Mouse (Mus musculus) neural tube, embryonic 11.5 days (tissue): Measurements from ENCODE around the gene Chek2. TPM values are rescaled to one million over a fixed set of nuclear protein-coding genes. Genes with fewer than 3 reads are reported as not detected.

Source experiments
- ATAC-seq: fragments of 200-750 bp; cut with Nextera tagmentation; 2 replicates; pipeline ENCODE4 v1.8.0; 2017; ENCODE audit warnings: moderate number of reproducible peaks, mild to moderate bottlenecking, moderate TSS enrichment, moderate library complexity; ENCODE audit not compliant: insufficient read depth, low FRiP score, low TSS enrichment
- DNase-seq: peaks from one replicate; pipeline ENCODE4 v3.0.0-alpha.2; 2015; ENCODE audit warnings: low spot score
- H3K27ac ChIP-seq: fragments of 300-500 bp; sonication (generic); 2 replicates; pipeline ENCODE4 v1.5.1; 2014; ENCODE audit warnings: low read depth, mild to moderate bottlenecking, low read length
- H3K27me3 ChIP-seq: fragments of 300-500 bp; sonication (generic); 2 replicates; pipeline ENCODE4 v1.6.1; 2014; ENCODE audit warnings: mild to moderate bottlenecking, low read length, mixed read lengths; ENCODE audit not compliant: control insufficient read depth, insufficient read depth
- H3K36me3 ChIP-seq: fragments of 300-500 bp; sonication (generic); 2 replicates; pipeline ENCODE4 v1.6.1; 2014; ENCODE audit warnings: mild to moderate bottlenecking, low read length, moderate library complexity, mixed read lengths; ENCODE audit not compliant: control insufficient read depth, insufficient read depth
- H3K4me1 ChIP-seq: fragments of 300-500 bp; sonication (generic); 2 replicates; pipeline ENCODE4 v1.6.1; 2014; ENCODE audit warnings: low read length, mixed read lengths; ENCODE audit not compliant: control insufficient read depth, insufficient read depth
- H3K4me2 ChIP-seq: fragments of 300-500 bp; sonication (generic); 2 replicates; pipeline ENCODE4 v1.6.1; 2014; ENCODE audit warnings: low read depth, mild to moderate bottlenecking, moderate library complexity
- H3K4me3 ChIP-seq: fragments of 300-500 bp; sonication (generic); 2 replicates; pipeline ENCODE4 v1.5.1; 2014; ENCODE audit warnings: low read depth, low read length
- H3K9ac ChIP-seq: fragments of 300-500 bp; sonication (generic); 2 replicates; pipeline ENCODE4 v1.6.1; 2014; ENCODE audit warnings: mild to moderate bottlenecking, low read length
- H3K9me3 ChIP-seq: fragments of 300-500 bp; sonication (generic); 2 replicates; pipeline ENCODE4 v1.6.1; 2016; ENCODE audit warnings: low read length; ENCODE audit not compliant: control insufficient read depth
- WGBS: fragments of 180-500 bp; shearing (Covaris S2); extraction: QIAGEN DNeasy Blood & Tissue Kit; methylation state at CpG from one replicate; pipeline ENCODE4 v1.1.7; 2014; 5-methylcytosine and 5-hydroxymethylcytosine counted together
- polyA plus RNA-seq: library from polyadenylated mRNA; unstranded; fragments of >200 nt; fragmentation: Nextera tagmentation; extraction: Ambion mirVana; gene quantifications from 2 replicates; pipeline ENCODE4 v1.2.1, GENCODE M21; 2014

The Chek2 gene
- polyA plus RNA-seq, 1 experiment from 2014 or later: 24.2 TPM

- WGBS: 65% methylated on average over 7 of the region's 7 CpGs
- Histone ChIP-seq H3K4me2 (peak overlapping the region; percentile 66), H3K4me1 (peaks cover 4% of the 10 kb centered on the region; the same call in 1 of the 2 replicates), H3K27me3 (no peaks in the 10 kb centered on the region), H3K27ac (no peak overlapping the region), H3K9ac (peak overlapping the region; percentile 94), H3K36me3 (no peaks in the 10 kb centered on the region), H3K9me3 (no peaks in the 10 kb centered on the region), H3K4me3 (peak overlapping the region; percentile 81)
- DNase-seq: no peak
- ATAC-seq: no peak
Observed at GRCm38 (mm10) chr5:110879042-110879441, 39.3 kb downstream of the Chek2 start.

- 0% methylated on average over 97 of the region's 101 CpGs for WGBS
Observed at GRCm38 (mm10) chr5:110879584-110880374, 40.0 kb downstream of the Chek2 start, which contains the start of gene Ttc28. TSS of gene Ttc28 (plus strand) at chr5:110879803.

GRCm38 (mm10) chr5:110888596-110888995 lies 48.8 kb downstream of the Chek2 start:
- WGBS: 88% methylated on average over 4 of the region's 4 CpGs
- no peaks in the 10 kb centered on the region for H3K9me3 ChIP-seq
- ATAC-seq (no peak), DNase-seq (no peak)
- no peak overlapping the region for H3K4me2 ChIP-seq
- no peak overlapping the region for H3K27ac ChIP-seq
- H3K9ac ChIP-seq: no peak overlapping the region
- no peaks in the 10 kb centered on the region for H3K4me1 ChIP-seq
- H3K4me3 ChIP-seq: no peak overlapping the region
- peaks cover 2% of the 10 kb centered on the region; the same call in 1 of the 2 replicates for H3K36me3 ChIP-seq
- no peaks in the 10 kb centered on the region for H3K27me3 ChIP-seq

More at GRCm38 (mm10) chr5:110879584-110880374, 40.0 kb downstream of the Chek2 start, which contains the start of gene Ttc28:
- H3K4me1 ChIP-seq: peaks cover 4% of the 10 kb centered on the region; the same call in 1 of the 2 replicates
- H3K36me3 ChIP-seq: no peaks in the 10 kb centered on the region
- H3K4me2 ChIP-seq: peak within 1 kb of the TSS; percentile 66
- H3K27ac ChIP-seq: peak within 1 kb of the TSS; percentile 58
- ATAC-seq (peak; percentile 92), DNase-seq (peak; percentile 91)
- peak within 1 kb of the TSS; percentile 81 for H3K4me3 ChIP-seq
- no peaks in the 10 kb centered on the region for H3K27me3 ChIP-seq
- peak within 1 kb of the TSS; percentile 94 for H3K9ac ChIP-seq
- H3K9me3 ChIP-seq: no peaks in the 10 kb centered on the region

- ATAC-seq: no peak
Observed at GRCm38 (mm10) chr5:110889945-110890344, 50.2 kb downstream of the Chek2 start.

DNA sequence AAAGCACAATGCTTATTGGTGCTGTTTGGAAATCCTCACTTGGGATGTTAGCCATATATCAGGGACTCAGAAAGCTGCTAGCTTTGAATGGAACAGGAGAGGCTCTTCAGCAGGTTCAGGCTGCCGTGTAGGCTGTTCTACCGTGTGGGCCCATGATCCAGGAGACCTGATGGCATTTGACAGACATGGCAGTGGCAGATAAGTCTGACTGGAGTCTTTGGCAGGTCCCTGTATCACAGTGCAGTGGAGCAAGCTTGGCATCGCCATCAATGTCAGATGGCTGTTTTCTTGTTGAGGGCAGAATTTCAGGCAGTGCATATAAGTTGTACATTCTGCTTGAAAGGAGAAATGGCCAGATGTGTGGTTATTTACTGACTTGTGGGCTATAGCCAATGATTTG lies 50.8 kb downstream of the Chek2 start:
- H3K27ac ChIP-seq: no peak overlapping the region
- no peak for DNase-seq
- H3K9ac ChIP-seq: no peak overlapping the region
- no peaks in the 10 kb centered on the region for H3K9me3 ChIP-seq
- ATAC-seq: no peak
- 97% methylated on average over 3 of the region's 3 CpGs for whole genome bisulfite sequencing
- no peaks in the 10 kb centered on the region for H3K4me1 ChIP-seq
- H3K36me3 ChIP-seq: peaks cover 2% of the 10 kb centered on the region; the same call in 1 of the 2 replicates
- H3K4me3 ChIP-seq: no peak overlapping the region
- H3K4me2 ChIP-seq: no peak overlapping the region
- no peaks in the 10 kb centered on the region for H3K27me3 ChIP-seq

More at GRCm38 (mm10) chr5:110889945-110890344, 50.2 kb downstream of the Chek2 start:
- no peak overlapping the region for H3K4me3 ChIP-seq
- DNase-seq: no peak
- H3K9me3 ChIP-seq: no peaks in the 10 kb centered on the region
- no peak overlapping the region for H3K9ac ChIP-seq
- no peak overlapping the region for H3K4me2 ChIP-seq
- no peaks in the 10 kb centered on the region for H3K27me3 ChIP-seq
- WGBS: 81% methylated on average over 1 of the region's 1 CpGs
- no peaks in the 10 kb centered on the region for H3K4me1 ChIP-seq
- H3K27ac ChIP-seq: no peak overlapping the region
- H3K36me3 ChIP-seq: peaks cover 2% of the 10 kb centered on the region; the same call in 1 of the 2 replicates

DNA sequence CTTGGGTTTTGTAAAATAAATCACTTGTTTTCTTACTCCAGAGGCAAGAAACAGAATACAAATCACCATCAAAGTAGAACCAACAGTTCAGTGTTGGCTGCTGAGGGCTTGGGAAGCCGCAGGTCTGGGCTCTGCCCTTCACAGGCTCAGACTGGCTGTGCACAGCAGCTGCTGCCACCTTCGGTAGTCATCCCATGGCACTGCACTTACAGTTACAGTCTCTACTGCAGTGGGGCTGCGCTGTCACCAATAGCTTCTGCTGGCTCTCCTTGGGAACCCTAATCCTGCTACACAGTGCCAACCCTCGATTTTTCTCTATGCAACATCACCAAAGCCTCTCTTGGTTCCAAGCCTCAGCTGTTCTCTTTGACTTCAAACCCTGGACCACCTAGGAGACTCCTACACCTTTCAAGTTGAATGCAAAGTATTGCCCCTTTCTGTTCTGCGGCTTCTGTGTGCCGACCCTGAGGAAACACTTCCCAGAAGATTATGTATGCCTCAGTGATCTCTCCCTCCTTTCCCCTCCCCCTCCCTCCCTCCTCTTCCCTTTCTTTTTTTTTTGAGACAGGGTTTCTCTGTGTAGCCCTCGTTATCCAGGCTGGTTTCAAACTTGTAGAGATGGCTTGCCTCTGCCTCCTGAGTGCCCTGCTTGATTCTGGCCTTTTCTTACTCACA lies 57.5 kb downstream of the Chek2 start:
- WGBS: 45% methylated on average over 7 of the region's 7 CpGs
- no peak overlapping the region for H3K4me3 ChIP-seq
- no peak overlapping the region for H3K4me2 ChIP-seq
- DNase-seq (no peak), ATAC-seq (no peak)
- H3K27me3 ChIP-seq: no peaks in the 10 kb centered on the region
- H3K9me3 ChIP-seq: no peaks in the 10 kb centered on the region
- H3K9ac ChIP-seq: no peak overlapping the region
- H3K36me3 ChIP-seq: peaks cover 2% of the 10 kb centered on the region; the same call in 1 of the 2 replicates
- no peak overlapping the region for H3K27ac ChIP-seq
- no peaks in the 10 kb centered on the region for H3K4me1 ChIP-seq

DNA sequence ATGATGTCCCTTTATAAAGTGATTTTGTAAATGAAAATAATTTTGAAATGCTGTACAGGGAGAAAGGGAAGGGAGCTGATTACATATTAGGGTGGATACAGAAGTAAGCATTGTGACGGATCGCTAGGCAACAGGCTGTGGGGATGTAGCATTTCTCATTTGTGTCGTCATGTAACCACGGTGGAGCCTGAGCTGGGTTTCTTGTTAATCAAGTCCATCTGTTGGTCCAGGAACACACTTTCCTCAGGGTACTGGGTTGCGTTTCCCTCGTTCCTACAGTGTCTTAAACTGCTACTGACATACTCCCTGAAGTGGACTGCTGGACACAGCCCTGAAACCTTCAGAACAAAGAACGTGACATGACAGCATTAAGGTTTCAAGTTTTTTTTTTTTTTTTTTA lies 58.4 kb downstream of the Chek2 start:
- no peaks in the 10 kb centered on the region for H3K4me1 ChIP-seq
- ATAC-seq (no peak), DNase-seq (peak; percentile 24)
- 64% methylated on average over 7 of the region's 7 CpGs for WGBS
- H3K4me2 ChIP-seq: no peak overlapping the region
- no peaks in the 10 kb centered on the region for H3K36me3 ChIP-seq
- no peak overlapping the region for H3K9ac ChIP-seq
- no peak overlapping the region for H3K27ac ChIP-seq
- H3K27me3 ChIP-seq: no peaks in the 10 kb centered on the region
- H3K4me3 ChIP-seq: no peak overlapping the region
- H3K9me3 ChIP-seq: no peaks in the 10 kb centered on the region

GRCm38 (mm10) chr5:110898785-110899184 lies 59.0 kb downstream of the Chek2 start:
- DNase-seq (no peak), ATAC-seq (no peak)
- Histone ChIP-seq H3K4me3 (no peak overlapping the region), H3K36me3 (no peaks in the 10 kb centered on the region), H3K4me1 (no peaks in the 10 kb centered on the region), H3K27me3 (no peaks in the 10 kb centered on the region), H3K9ac (no peak overlapping the region), H3K27ac (no peak overlapping the region), H3K9me3 (no peaks in the 10 kb centered on the region), H3K4me2 (no peak overlapping the region)
- WGBS: 88% methylated on average over 4 of the region's 4 CpGs
